ENCODE assay signal across 8 mouse cellular contexts in genomic region chr9:67024889-67025692, GRCm38 (mm10). TPM values are rescaled to one million over a fixed set of nuclear protein-coding genes. Genes with fewer than 3 reads are reported as not detected.
DNase-seq lines count a peak whose midpoint lies in the region; ATAC-seq and TF ChIP-seq lines count a peak whose summit lies in the region.

No protein-coding gene starts in this region.

- H3K36me3 ChIP-seq in heart, embryonic 10.5 days: peaks cover 87% of the 10 kb centered on the region
- peaks cover 6% of the 10 kb centered on the region; the same call in 1 of the 2 replicates for H3K36me3 ChIP-seq in lung, postnatal 0 days (ENCODE audit: insufficient read depth, low read length)

- H3K9me3 ChIP-seq in heart, embryonic 10.5 days: no peaks in the 10 kb centered on the region
- H3K9me3 ChIP-seq in lung, postnatal 0 days (ENCODE audit: low read length): no peaks in the 10 kb centered on the region

- peaks cover 37% of the 10 kb centered on the region for H3K4me1 ChIP-seq in heart, embryonic 10.5 days
- peaks cover 6% of the 10 kb centered on the region; the same call in 1 of the 2 replicates for H3K4me1 ChIP-seq in lung, postnatal 0 days (ENCODE audit: insufficient read depth, low read depth, low read length)

- H3K9ac ChIP-seq in lung, postnatal 0 days (replicated peaks; ENCODE audit: low read depth): no peak overlapping the region

- H3K27me3 ChIP-seq in heart, embryonic 10.5 days (ENCODE audit: insufficient read depth, poor library complexity, severe bottlenecking): no peaks in the 10 kb centered on the region
- no peaks in the 10 kb centered on the region for H3K27me3 ChIP-seq in lung, postnatal 0 days (replicated peaks; ENCODE audit: insufficient read depth, low read length)

- WGBS in heart, embryonic 10.5 days: 31% methylated on average over 17 of the region's 17 CpGs
- WGBS in lung, postnatal 0 days: 41% methylated on average over 17 of the region's 17 CpGs

- no peak overlapping the region for H3K4me2 ChIP-seq in lung, postnatal 0 days (replicated peaks; ENCODE audit: low read depth, low read length)

- H3K4me3 ChIP-seq in heart, embryonic 10.5 days: no peak overlapping the region
- no peak overlapping the region for H3K4me3 ChIP-seq in lung, postnatal 0 days (ENCODE audit: low read depth, low read length)

- no peak for TF ChIP-seq CTCF in lung, postnatal 0 days (IDR thresholded peaks at IDR 0.05)

- peak overlapping the region; percentile 52 for H3K27ac ChIP-seq in heart, embryonic 10.5 days
- peak overlapping the region; percentile 71 for H3K27ac ChIP-seq in lung, postnatal 0 days (ENCODE audit: low read length)

- peak; percentile 89 for TF ChIP-seq EP300 in lung, postnatal 0 days (IDR thresholded peaks at IDR 0.05)

- ATAC-seq in lung, postnatal 0 days: peak; percentile 60
- no peak for ATAC-seq in monocyte, adult 5-6 weeks (replicated peaks; ENCODE audit: insufficient number of reproducible peaks, low FRiP score, low TSS enrichment, poor library complexity, severe bottlenecking)

- DNase-seq in 416B (ENCODE audit: low read depth) (peak; percentile 98), adipocyte (ENCODE audit: low spot score) (peak; percentile 33)
- DNase-seq in heart, embryonic 10.5 days (ENCODE audit: low spot score): no peak
- DNase-seq in lung, postnatal 0 days (ENCODE audit: low spot score): peak; percentile 77
- no peak for DNase-seq in right cerebral cortex, postnatal 25 days
- DNase-seq in kidney, adult 9 months: no peak
- no peak for DNase-seq in layer of hippocampus, adult 11-12 months (ENCODE audit: low spot score)

RNA-seq across cellular contexts. Expression of gene Tpm1, which starts 24.1 kb away (rescaled TPM):
- polyA plus RNA-seq in heart, embryonic 10.5 days (2016; fragmentation: Nextera tagmentation; extraction: Ambion mirVana): 2,990 and 4,096 TPM in 2 replicates
- 695 and 781 TPM in 2 replicates for polyA plus RNA-seq in lung, postnatal 0 days (2015; fragmentation: Nextera tagmentation; extraction: Ambion mirVana)
- total RNA-seq in monocyte, adult 5-6 weeks (2017): 29.4 to 78.0 TPM (median 49.1 TPM) in 3 replicates

RNA-seq across cellular contexts. Expression of gene Lactb, which starts 49.8 kb away (rescaled TPM):
- polyA plus RNA-seq in heart, embryonic 10.5 days (2016; fragmentation: Nextera tagmentation; extraction: Ambion mirVana): 10.1 and 11.4 TPM in 2 replicates
- 13.8 and 15.4 TPM in 2 replicates for polyA plus RNA-seq in lung, postnatal 0 days (2015; fragmentation: Nextera tagmentation; extraction: Ambion mirVana)
- total RNA-seq in monocyte, adult 5-6 weeks (2017): 24.2 to 38.2 TPM (median 33.3 TPM) in 3 replicates

Comparison
In these comparisons a context has a peak if more than half of its experiments do, and no peak if none do; other contexts are left out.
1. DNase-seq: peak in 416B (single experiment), adipocyte (single experiment) and lung, postnatal 0 days (single experiment); none in heart, embryonic 10.5 days (single experiment), right cerebral cortex, postnatal 25 days (single experiment), kidney, adult 9 months (single experiment) and layer of hippocampus, adult 11-12 months (single experiment).